Mouse (Mus musculus): Measurements from ENCODE around the gene Rps28. TPM values are rescaled to one million over a fixed set of nuclear protein-coding genes. Genes with fewer than 3 reads are reported as not detected.
A peak's percentile ranks its signal among the peaks of the same experiment; 100 is the strongest.
"Not testable (repeated sequence)": the region's sequence is repeated elsewhere in the genome, so short reads cannot be mapped to it uniquely, and the experiment has no call there.

Rps28 gene
- polyA plus RNA-seq, 1 experiment from 2014 or later: 1,054 TPM

- Histone ChIP-seq H3K4me1 (replicated peaks) (peaks cover 21% of the 10 kb centered on the region; the same call in 1 of the 2 replicates), H3K27ac (no peak overlapping the region), H3K9me3 (no peaks in the 10 kb centered on the region), H3K9ac (peak overlapping the region; percentile 76; the same call in 1 of the 2 replicates), H3K27me3 (replicated peaks) (no peaks in the 10 kb centered on the region), H3K4me3 (replicated peaks) (peak overlapping the region; percentile 73), H3K4me2 (replicated peaks) (peak overlapping the region; percentile 70), H3K36me3 (peaks cover 29% of the 10 kb centered on the region)
- no peak for ATAC-seq
- 78% methylated on average over 8 of the region's 8 CpGs for WGBS
Observed at GRCm38 (mm10) chr17:33825462-33825861, 1.1 kb upstream of the Rps28 start.

- Histone ChIP-seq H3K36me3 (peaks cover 28% of the 10 kb centered on the region), H3K9ac (peak overlapping the region; percentile 76), H3K4me3 (replicated peaks) (peak overlapping the region; percentile 73), H3K4me1 (replicated peaks) (peaks cover 21% of the 10 kb centered on the region; the same call in 1 of the 2 replicates), H3K4me2 (replicated peaks) (peak overlapping the region; percentile 70)
- not testable (repeated sequence) for H3K9me3 ChIP-seq; ATAC-seq; H3K27ac ChIP-seq; H3K27me3 ChIP-seq (replicated peaks)
- WGBS: 4% methylated on average over 6 of the region's 6 CpGs
Observed at GRCm38 (mm10) chr17:33824997-33825330, 602 bp upstream of the Rps28 start.

- Histone ChIP-seq H3K4me3 (replicated peaks) (peak overlapping the region; percentile 73), H3K4me2 (replicated peaks) (peak overlapping the region; percentile 74), H3K4me1 (replicated peaks) (peaks cover 25% of the 10 kb centered on the region), H3K9ac (peak overlapping the region; percentile 71), H3K36me3 (peaks cover 26% of the 10 kb centered on the region)
- WGBS: 78% methylated on average over 8 of the region's 8 CpGs
- not testable (repeated sequence) for H3K9me3 ChIP-seq; H3K27ac ChIP-seq; H3K27me3 ChIP-seq (replicated peaks); ATAC-seq
Observed at GRCm38 (mm10) chr17:33823171-33823570, 1.2 kb downstream of the Rps28 start.

GRCm38 (mm10) chr17:33822436-33822959, 1.9 kb downstream of the Rps28 start:
- ATAC-seq: no peak
- no peak overlapping the region for H3K9ac ChIP-seq
- peak overlapping the region; percentile 74; the same call in 1 of the 2 replicates for H3K4me2 ChIP-seq (replicated peaks)
- no peaks in the 10 kb centered on the region for H3K27me3 ChIP-seq (replicated peaks)
- H3K4me3 ChIP-seq (replicated peaks): no peak overlapping the region
- no peak overlapping the region for H3K27ac ChIP-seq
- WGBS: 68% methylated on average over 1 of the region's 1 CpGs
- H3K36me3 ChIP-seq: peaks cover 26% of the 10 kb centered on the region
- no peaks in the 10 kb centered on the region for H3K9me3 ChIP-seq
- peaks cover 27% of the 10 kb centered on the region for H3K4me1 ChIP-seq (replicated peaks)

GRCm38 (mm10) chr17:33817969-33818643, 6.3 kb downstream of the Rps28 start:
- Histone ChIP-seq H3K27ac (peak overlapping the region; percentile 78), H3K9me3 (no peaks in the 10 kb centered on the region), H3K27me3 (replicated peaks) (no peaks in the 10 kb centered on the region), H3K4me3 (replicated peaks) (peak overlapping the region; percentile 54), H3K9ac (peak overlapping the region; percentile 73), H3K4me2 (replicated peaks) (peak overlapping the region; percentile 95), H3K4me1 (replicated peaks) (peaks cover 24% of the 10 kb centered on the region), H3K36me3 (peaks cover 26% of the 10 kb centered on the region)
- WGBS: 19% methylated on average over 33 of the region's 33 CpGs
- peak; percentile 42 for ATAC-seq

- under 1% methylated on average over 83 of the region's 89 CpGs for WGBS
- Histone ChIP-seq H3K27ac (peak overlapping the region; percentile 88), H3K4me2 (replicated peaks) (peak overlapping the region; percentile 95), H3K27me3 (replicated peaks) (no peaks in the 10 kb centered on the region), H3K9ac (peak overlapping the region; percentile 73), H3K4me1 (replicated peaks) (peaks cover 19% of the 10 kb centered on the region), H3K9me3 (no peaks in the 10 kb centered on the region), H3K4me3 (replicated peaks) (peak overlapping the region; percentile 54), H3K36me3 (peaks cover 24% of the 10 kb centered on the region)
- ATAC-seq: peak; percentile 98
Observed at GRCm38 (mm10) chr17:33817184-33817968, 7.0 kb downstream of the Rps28 start.

- H3K27ac ChIP-seq: peak overlapping the region; percentile 88; the same call in 1 of the 2 replicates
- peaks cover 18% of the 10 kb centered on the region for H3K4me1 ChIP-seq (replicated peaks)
- H3K9ac ChIP-seq: peak overlapping the region; percentile 73
- H3K27me3 ChIP-seq (replicated peaks): no peaks in the 10 kb centered on the region
- WGBS: 69% methylated on average over 5 of the region's 5 CpGs
- no peak for ATAC-seq
- peaks cover 16% of the 10 kb centered on the region; the same call in 1 of the 2 replicates for H3K36me3 ChIP-seq
- H3K4me2 ChIP-seq (replicated peaks): peak overlapping the region; percentile 95
- peak overlapping the region; percentile 54 for H3K4me3 ChIP-seq (replicated peaks)
- no peaks in the 10 kb centered on the region for H3K9me3 ChIP-seq
Observed at GRCm38 (mm10) chr17:33816612-33817011, 7.8 kb downstream of the Rps28 start.

GRCm38 (mm10) chr17:33815399-33815798, 9.0 kb downstream of the Rps28 start:
- peaks cover 24% of the 10 kb centered on the region for H3K4me1 ChIP-seq (replicated peaks)
- WGBS: 92% methylated on average over 6 of the region's 6 CpGs

GRCm38 (mm10) chr17:33812990-33813389, 11.4 kb downstream of the Rps28 start:
- no peak for ATAC-seq
- Histone ChIP-seq H3K9me3 (no peaks in the 10 kb centered on the region), H3K27ac (no peak overlapping the region), H3K4me2 (replicated peaks) (no peak overlapping the region), H3K27me3 (replicated peaks) (no peaks in the 10 kb centered on the region), H3K36me3 (no peaks in the 10 kb centered on the region), H3K9ac (no peak overlapping the region), H3K4me1 (replicated peaks) (peaks cover 17% of the 10 kb centered on the region), H3K4me3 (replicated peaks) (no peak overlapping the region)
- WGBS: 67% methylated on average over 4 of the region's 4 CpGs

More at GRCm38 (mm10) chr17:33815399-33815798, 9.0 kb downstream of the Rps28 start:
- Histone ChIP-seq H3K4me2 (replicated peaks) (no peak overlapping the region), H3K4me3 (replicated peaks) (no peak overlapping the region), H3K9ac (no peak overlapping the region), H3K27ac (no peak overlapping the region), H3K27me3 (replicated peaks) (no peaks in the 10 kb centered on the region), H3K9me3 (no peaks in the 10 kb centered on the region), H3K36me3 (peaks cover 8% of the 10 kb centered on the region; the same call in 1 of the 2 replicates)
- no peak for ATAC-seq

GRCm38 (mm10) chr17:33812475-33812874, 11.9 kb downstream of the Rps28 start:
- no peak for ATAC-seq
- WGBS: 57% methylated on average over 3 of the region's 3 CpGs

GRCm38 (mm10) chr17:33811142-33811516, 13.2 kb downstream of the Rps28 start:
- Histone ChIP-seq H3K27ac (peak overlapping the region; percentile 51), H3K27me3 (replicated peaks) (no peaks in the 10 kb centered on the region), H3K4me2 (replicated peaks) (peak overlapping the region; percentile 91), H3K4me3 (replicated peaks) (peak overlapping the region; percentile 52), H3K36me3 (no peaks in the 10 kb centered on the region), H3K9me3 (no peaks in the 10 kb centered on the region), H3K9ac (peak overlapping the region; percentile 48), H3K4me1 (replicated peaks) (peaks cover 8% of the 10 kb centered on the region)
- ATAC-seq: no peak; the same call in 1 of the 2 replicates
- WGBS: 18% methylated on average over 7 of the region's 7 CpGs

More at GRCm38 (mm10) chr17:33812475-33812874, 11.9 kb downstream of the Rps28 start:
- Histone ChIP-seq H3K9ac (no peak overlapping the region), H3K4me3 (replicated peaks) (no peak overlapping the region), H3K36me3 (no peaks in the 10 kb centered on the region), H3K9me3 (no peaks in the 10 kb centered on the region), H3K4me2 (replicated peaks) (no peak overlapping the region), H3K4me1 (replicated peaks) (peaks cover 14% of the 10 kb centered on the region), H3K27ac (no peak overlapping the region), H3K27me3 (replicated peaks) (no peaks in the 10 kb centered on the region)
